Mouse (Mus musculus) inflammation-experienced regulatory T-cells (primary cell): ENCODE data around the gene Zfp40. TPM values are rescaled to one million over a fixed set of nuclear protein-coding genes. Genes with fewer than 3 reads are reported as not detected.

Source experiments
- polyA plus RNA-seq, 2 experiments: library from polyadenylated mRNA; unstranded; fragments of 100-300 nt; shearing (Covaris generic); gene quantifications; one replicate each; pipeline ENCODE4 v1.2.1; 2017

Zfp40 gene
- 1 to 10 TPM; 7.6 to 9.5 TPM for polyA plus RNA-seq

GRCm38 (mm10) chr17:23192453-23193379 is at the start of gene Zfp40:
Zfp40 (minus strand) TSS chr17:23193252.

Other genes starting within 250 kb of the Zfp40 start
- under 1 TPM in 1 of 2 experiments, not detected in 1; 0.33 TPM for gene Vmn2r-ps130, start 132.1 kb downstream of the Zfp40 start, polyA plus RNA-seq
- gene Vmn2r114, start 119.3 kb upstream of the Zfp40 start, polyA plus RNA-seq: under 1 TPM; 0.06 to 0.31 TPM
- under 1 TPM; 0.02 to 0.29 TPM for gene Vmn2r115, start 150.5 kb upstream of the Zfp40 start, polyA plus RNA-seq
- not detected for gene Vmn2r116, start 191.4 kb upstream of the Zfp40 start, polyA plus RNA-seq